Mouse (Mus musculus): ENCODE measurements around the gene Gm21560. TPM values are rescaled to one million over a fixed set of nuclear protein-coding genes. Genes with fewer than 3 reads are reported as not detected.
"Not testable (repeated sequence)": the region's sequence is repeated elsewhere in the genome, so short reads cannot be mapped to it uniquely, and the experiment has no call there.

Gene Gm21560
- polyA plus RNA-seq (2016; fragmentation: Nextera tagmentation; extraction: Ambion mirVana), result not detected in 2 replicates

GRCm38 (mm10) chr14:6219192-6219591 is at the start of gene Gm21560:
Gene Gm21560 (minus strand): TSS chr14:6219292.
- H3K4me3 ChIP-seq; H3K4me1 ChIP-seq; H3K27ac ChIP-seq; H3K4me2 ChIP-seq (replicated peaks); H3K9ac ChIP-seq; H3K36me3 ChIP-seq; H3K9me3 ChIP-seq; ATAC-seq (ENCODE audit: insufficient number of reproducible peaks, insufficient read depth, low FRiP score, low TSS enrichment); H3K27me3 ChIP-seq: not testable (repeated sequence)
- WGBS, result 68% methylated on average over 2 of the region's 2 CpGs

GRCm38 (mm10) chr14:6163538-6163937 is 55.6 kb downstream of the Gm21560 start:
- not testable (repeated sequence) for H3K9me3 ChIP-seq; ATAC-seq (ENCODE audit: insufficient number of reproducible peaks, insufficient read depth, low FRiP score, low TSS enrichment); H3K9ac ChIP-seq; H3K27ac ChIP-seq; H3K4me2 ChIP-seq (replicated peaks); H3K4me1 ChIP-seq; H3K4me3 ChIP-seq; H3K36me3 ChIP-seq; H3K27me3 ChIP-seq
- 83% methylated on average over 6 of the region's 9 CpGs for WGBS

DNA sequence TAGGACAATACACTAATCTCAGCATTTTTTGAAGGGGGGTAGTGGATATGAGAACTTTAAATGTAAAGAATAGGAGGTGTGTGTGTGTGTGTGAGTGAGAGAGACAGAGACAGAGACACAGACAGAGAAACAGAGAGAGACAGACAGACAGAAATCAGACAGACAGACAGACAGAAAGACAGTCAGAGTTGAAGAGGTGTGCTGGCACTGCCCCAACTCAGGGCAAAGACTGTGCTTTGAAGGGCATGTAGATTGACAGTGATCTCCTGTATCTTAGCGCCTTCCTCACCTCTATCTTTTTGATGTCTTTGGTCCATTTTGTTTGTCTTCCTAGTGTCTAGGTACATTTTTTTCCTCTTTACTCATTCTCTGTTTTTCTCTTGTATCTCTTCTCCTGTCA is 58.0 kb downstream of the Gm21560 start:
- not testable (repeated sequence) for H3K27me3 ChIP-seq; H3K4me2 ChIP-seq (replicated peaks); H3K36me3 ChIP-seq; H3K4me1 ChIP-seq; H3K9me3 ChIP-seq; H3K27ac ChIP-seq; ATAC-seq (ENCODE audit: insufficient number of reproducible peaks, insufficient read depth, low FRiP score, low TSS enrichment); H3K9ac ChIP-seq; H3K4me3 ChIP-seq
- WGBS, result 83% methylated on average over 1 of the region's 1 CpGs

Other genes starting within 250 kb of the Gm21560 start
- gene Gm3453, start 240.2 kb downstream of the Gm21560 start, polyA plus RNA-seq (2016; fragmentation: Nextera tagmentation; extraction: Ambion mirVana), result not detected in 2 replicates
- gene Gm6337, start 161.0 kb downstream of the Gm21560 start, polyA plus RNA-seq (2016; fragmentation: Nextera tagmentation; extraction: Ambion mirVana), result not detected in 2 replicates
- gene Gm8206, start 125.3 kb downstream of the Gm21560 start, polyA plus RNA-seq (2016; fragmentation: Nextera tagmentation; extraction: Ambion mirVana), result 1.8 TPM in 2 replicates
- 2.7 TPM in 2 replicates for gene Gm3468, start 110.6 kb downstream of the Gm21560 start, polyA plus RNA-seq (2016; fragmentation: Nextera tagmentation; extraction: Ambion mirVana)
- not detected in 2 replicates for gene Gm3476, start 93.5 kb downstream of the Gm21560 start, polyA plus RNA-seq (2016; fragmentation: Nextera tagmentation; extraction: Ambion mirVana)
- gene Gm3411, start 68.0 kb upstream of the Gm21560 start, polyA plus RNA-seq (2016; fragmentation: Nextera tagmentation; extraction: Ambion mirVana), result 1.8 and 2.7 TPM in 2 replicates
- gene Gm21103, start 85.6 kb upstream of the Gm21560 start, polyA plus RNA-seq (2016; fragmentation: Nextera tagmentation; extraction: Ambion mirVana), result not detected in 2 replicates
- gene Gm3618, start 124.4 kb upstream of the Gm21560 start, polyA plus RNA-seq (2016; fragmentation: Nextera tagmentation; extraction: Ambion mirVana), result not detected in 2 replicates
- not detected in 2 replicates for gene Gm16440, start 171.0 kb upstream of the Gm21560 start, polyA plus RNA-seq (2016; fragmentation: Nextera tagmentation; extraction: Ambion mirVana)
- 1.6 and 1.9 TPM in 2 replicates for gene Gm3591, start 193.2 kb upstream of the Gm21560 start, polyA plus RNA-seq (2016; fragmentation: Nextera tagmentation; extraction: Ambion mirVana)
- gene Gm3594, start 225.3 kb upstream of the Gm21560 start, polyA plus RNA-seq (2016; fragmentation: Nextera tagmentation; extraction: Ambion mirVana), result not detected in 2 replicates

Data from embryonic facial prominence, embryonic 12.5 days (tissue).